Comparison of ENCODE assay signal across 7 mouse cellular contexts in the genomic region with DNA sequence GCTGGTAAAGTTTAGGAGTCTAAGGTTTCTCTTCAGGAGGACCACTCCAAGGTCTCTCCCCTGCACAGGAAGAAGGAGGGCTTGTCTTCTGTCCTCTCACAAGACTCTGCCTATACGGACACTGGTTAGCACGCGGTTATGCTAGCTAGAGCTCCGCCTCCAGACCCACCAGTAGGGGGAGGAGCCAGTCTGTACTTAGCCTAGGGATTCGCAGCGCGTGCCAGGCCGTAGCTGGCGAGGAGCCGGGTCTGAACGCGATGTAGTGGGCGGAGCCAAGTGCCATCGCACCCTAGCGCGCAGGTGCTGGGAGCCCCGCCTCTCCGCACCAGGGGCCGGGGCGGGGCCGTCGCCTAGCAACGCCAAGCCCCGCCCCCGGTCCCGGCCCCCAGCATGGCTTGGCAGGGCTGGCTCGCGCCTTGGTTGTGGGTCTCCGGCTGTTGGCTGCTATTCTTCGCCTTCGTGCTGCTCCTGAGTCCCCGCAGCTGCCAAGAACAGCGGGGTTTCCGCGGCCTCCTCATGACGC. TPM values are rescaled to one million over a fixed set of nuclear protein-coding genes. Genes with fewer than 3 reads are reported as not detected.
DNase-seq lines count a peak whose midpoint lies in the region; ATAC-seq lines count a peak whose summit lies in the region.

No protein-coding gene starts in this region.

- no peaks in the 10 kb centered on the region for H3K27me3 ChIP-seq in embryonic facial prominence, embryonic 11.5 days (ENCODE audit: control insufficient read depth, insufficient read depth, low read length)
- no peaks in the 10 kb centered on the region for H3K27me3 ChIP-seq in limb, embryonic 10.5 days (ENCODE audit: low read depth, poor library complexity, severe bottlenecking)
- H3K27me3 ChIP-seq in midbrain, embryonic 13.5 days, result no peaks in the 10 kb centered on the region

- H3K9ac ChIP-seq in embryonic facial prominence, embryonic 11.5 days (replicated peaks; ENCODE audit: low read length), result peak overlapping the region; percentile 56
- peak overlapping the region; percentile 69 for H3K9ac ChIP-seq in midbrain, embryonic 13.5 days (replicated peaks)

- peak overlapping the region; percentile 62 for H3K4me2 ChIP-seq in embryonic facial prominence, embryonic 11.5 days (ENCODE audit: low read depth, low read length)
- H3K4me2 ChIP-seq in midbrain, embryonic 13.5 days (replicated peaks), result peak overlapping the region; percentile 67

- no peaks in the 10 kb centered on the region for H3K36me3 ChIP-seq in embryonic facial prominence, embryonic 11.5 days (replicated peaks; ENCODE audit: control insufficient read depth, insufficient read depth, low read depth, low read length)
- H3K36me3 ChIP-seq in limb, embryonic 10.5 days, result peaks cover 11% of the 10 kb centered on the region
- peaks cover 6% of the 10 kb centered on the region for H3K36me3 ChIP-seq in midbrain, embryonic 13.5 days

- DNase-seq in adrenal gland, postnatal 14 days, result peak; percentile 97
- DNase-seq in embryonic facial prominence, embryonic 11.5 days (ENCODE audit: low spot score), result peak; percentile 98
- peak; percentile 98 for DNase-seq in kidney, adult 11 months
- DNase-seq in limb, embryonic 10.5 days (ENCODE audit: low spot score), result peak; percentile 95
- peak; percentile 86 for DNase-seq in spleen, adult 12 weeks (ENCODE audit: low spot score)

- H3K4me3 ChIP-seq in embryonic facial prominence, embryonic 11.5 days (ENCODE audit: low read depth, low read length), result peak overlapping the region; percentile 50
- H3K4me3 ChIP-seq in limb, embryonic 10.5 days, result peak overlapping the region; percentile 58
- H3K4me3 ChIP-seq in midbrain, embryonic 13.5 days (replicated peaks), result peak overlapping the region; percentile 51

- ATAC-seq in embryonic facial prominence, embryonic 11.5 days (replicated peaks; ENCODE audit: insufficient number of reproducible peaks, low FRiP score, low TSS enrichment, low read depth), result peak; percentile 98
- ATAC-seq in granulocyte monocyte progenitor cell, adult 5-6 weeks (replicated peaks; ENCODE audit: poor library complexity, severe bottlenecking), result peak; percentile 91
- ATAC-seq in midbrain, embryonic 13.5 days, result peak; percentile 98

- no peaks in the 10 kb centered on the region for H3K9me3 ChIP-seq in embryonic facial prominence, embryonic 11.5 days (replicated peaks; ENCODE audit: control insufficient read depth, low read length)
- H3K9me3 ChIP-seq in limb, embryonic 10.5 days (replicated peaks), result no peaks in the 10 kb centered on the region
- H3K9me3 ChIP-seq in midbrain, embryonic 13.5 days, result no peaks in the 10 kb centered on the region

- WGBS in embryonic facial prominence, embryonic 11.5 days, result under 1% methylated on average over 35 of the region's 36 CpGs
- under 1% methylated on average over 36 of the region's 36 CpGs for whole genome bisulfite sequencing in limb, embryonic 10.5 days
- under 1% methylated on average over 36 of the region's 36 CpGs for WGBS in midbrain, embryonic 13.5 days

- H3K4me1 ChIP-seq in embryonic facial prominence, embryonic 11.5 days (ENCODE audit: control insufficient read depth, insufficient read depth, low read length), result no peaks in the 10 kb centered on the region
- peaks cover 48% of the 10 kb centered on the region for H3K4me1 ChIP-seq in limb, embryonic 10.5 days
- H3K4me1 ChIP-seq in midbrain, embryonic 13.5 days (replicated peaks), result peaks cover 41% of the 10 kb centered on the region

- no peak overlapping the region for H3K27ac ChIP-seq in embryonic facial prominence, embryonic 11.5 days (replicated peaks; ENCODE audit: low read depth, low read length)
- peak overlapping the region; percentile 82 for H3K27ac ChIP-seq in limb, embryonic 10.5 days
- H3K27ac ChIP-seq in midbrain, embryonic 13.5 days, result peak overlapping the region; percentile 81

RNA-seq across cellular contexts. Expression of a gene that starts 26.9 kb away (rescaled TPM):
- 66.7 and 82.3 TPM in 2 replicates for total RNA-seq in adrenal gland, postnatal 14 days (2021)
- 10.1 and 10.5 TPM in 2 replicates for polyA plus RNA-seq in embryonic facial prominence, embryonic 11.5 days (2014; fragmentation: Nextera tagmentation; extraction: Ambion mirVana)
- total RNA-seq in granulocyte monocyte progenitor cell, adult 5-6 weeks (2014; fragmentation: Nextera tagmentation), result 21.9 and 24.6 TPM in 2 replicates
- total RNA-seq in granulocyte monocyte progenitor cell, adult 5-6 weeks (2017), result 13.8 and 15.0 TPM in 2 replicates
- 10.7 and 12.0 TPM in 2 replicates for polyA plus RNA-seq in limb, embryonic 10.5 days (2016; fragmentation: Nextera tagmentation; extraction: Ambion mirVana)
- 6.3 and 7.1 TPM in 2 replicates for polyA plus RNA-seq in midbrain, embryonic 13.5 days (2015; fragmentation: Nextera tagmentation; extraction: Ambion mirVana)

RNA-seq across cellular contexts. Expression of a gene that starts 29.6 kb away (rescaled TPM):
- 0.15 and 0.45 TPM in 2 replicates for total RNA-seq in adrenal gland, postnatal 14 days (2021)
- polyA plus RNA-seq in embryonic facial prominence, embryonic 11.5 days (2014; fragmentation: Nextera tagmentation; extraction: Ambion mirVana), result 0.22 and 0.36 TPM in 2 replicates
- total RNA-seq in granulocyte monocyte progenitor cell, adult 5-6 weeks (2014; fragmentation: Nextera tagmentation), result 1.9 TPM in 1 of 2 replicates, not detected in the other
- total RNA-seq in granulocyte monocyte progenitor cell, adult 5-6 weeks (2017), result not detected in 2 replicates
- 0.29 and 0.38 TPM in 2 replicates for polyA plus RNA-seq in limb, embryonic 10.5 days (2016; fragmentation: Nextera tagmentation; extraction: Ambion mirVana)
- polyA plus RNA-seq in midbrain, embryonic 13.5 days (2015; fragmentation: Nextera tagmentation; extraction: Ambion mirVana), result 0.41 and 0.62 TPM in 2 replicates

RNA-seq across cellular contexts. Expression of a gene that starts 42.7 kb away (rescaled TPM):
- total RNA-seq in adrenal gland, postnatal 14 days (2021), result 5.3 and 6.9 TPM in 2 replicates
- polyA plus RNA-seq in embryonic facial prominence, embryonic 11.5 days (2014; fragmentation: Nextera tagmentation; extraction: Ambion mirVana), result 2.4 and 4.9 TPM in 2 replicates
- 0.38 and 0.49 TPM in 2 replicates for total RNA-seq in granulocyte monocyte progenitor cell, adult 5-6 weeks (2014; fragmentation: Nextera tagmentation)
- total RNA-seq in granulocyte monocyte progenitor cell, adult 5-6 weeks (2017), result 0.26 and 0.69 TPM in 2 replicates
- polyA plus RNA-seq in limb, embryonic 10.5 days (2016; fragmentation: Nextera tagmentation; extraction: Ambion mirVana), result 0.69 and 1.2 TPM in 2 replicates
- 0.94 and 2.9 TPM in 2 replicates for polyA plus RNA-seq in midbrain, embryonic 13.5 days (2015; fragmentation: Nextera tagmentation; extraction: Ambion mirVana)

RNA-seq across cellular contexts. Expression of a gene that starts 47.6 kb away (rescaled TPM):
- total RNA-seq in adrenal gland, postnatal 14 days (2021), result 111 and 115 TPM in 2 replicates
- 95.1 and 98.6 TPM in 2 replicates for polyA plus RNA-seq in embryonic facial prominence, embryonic 11.5 days (2014; fragmentation: Nextera tagmentation; extraction: Ambion mirVana)
- 28.7 and 49.8 TPM in 2 replicates for total RNA-seq in granulocyte monocyte progenitor cell, adult 5-6 weeks (2014; fragmentation: Nextera tagmentation)
- total RNA-seq in granulocyte monocyte progenitor cell, adult 5-6 weeks (2017), result 9.0 and 14.1 TPM in 2 replicates
- polyA plus RNA-seq in limb, embryonic 10.5 days (2016; fragmentation: Nextera tagmentation; extraction: Ambion mirVana), result 113 and 121 TPM in 2 replicates
- polyA plus RNA-seq in midbrain, embryonic 13.5 days (2015; fragmentation: Nextera tagmentation; extraction: Ambion mirVana), result 81.5 and 92.2 TPM in 2 replicates

RNA-seq across cellular contexts. Expression of a gene that starts 47.8 kb away (rescaled TPM):
- total RNA-seq in adrenal gland, postnatal 14 days (2021), result 155 and 165 TPM in 2 replicates
- 179 and 206 TPM in 2 replicates for polyA plus RNA-seq in embryonic facial prominence, embryonic 11.5 days (2014; fragmentation: Nextera tagmentation; extraction: Ambion mirVana)
- 100 and 106 TPM in 2 replicates for total RNA-seq in granulocyte monocyte progenitor cell, adult 5-6 weeks (2014; fragmentation: Nextera tagmentation)
- 98.8 and 140 TPM in 2 replicates for total RNA-seq in granulocyte monocyte progenitor cell, adult 5-6 weeks (2017)
- 263 and 272 TPM in 2 replicates for polyA plus RNA-seq in limb, embryonic 10.5 days (2016; fragmentation: Nextera tagmentation; extraction: Ambion mirVana)
- 198 and 203 TPM in 2 replicates for polyA plus RNA-seq in midbrain, embryonic 13.5 days (2015; fragmentation: Nextera tagmentation; extraction: Ambion mirVana)
